Mouse (Mus musculus) thymus, postnatal 14 days (tissue): ENCODE data around the gene Map7.

ENCODE experiments used
- DNase-seq: peaks from one replicate; pipeline ENCODE4 v3.0.0; 2021

The Map7 gene

DNA sequence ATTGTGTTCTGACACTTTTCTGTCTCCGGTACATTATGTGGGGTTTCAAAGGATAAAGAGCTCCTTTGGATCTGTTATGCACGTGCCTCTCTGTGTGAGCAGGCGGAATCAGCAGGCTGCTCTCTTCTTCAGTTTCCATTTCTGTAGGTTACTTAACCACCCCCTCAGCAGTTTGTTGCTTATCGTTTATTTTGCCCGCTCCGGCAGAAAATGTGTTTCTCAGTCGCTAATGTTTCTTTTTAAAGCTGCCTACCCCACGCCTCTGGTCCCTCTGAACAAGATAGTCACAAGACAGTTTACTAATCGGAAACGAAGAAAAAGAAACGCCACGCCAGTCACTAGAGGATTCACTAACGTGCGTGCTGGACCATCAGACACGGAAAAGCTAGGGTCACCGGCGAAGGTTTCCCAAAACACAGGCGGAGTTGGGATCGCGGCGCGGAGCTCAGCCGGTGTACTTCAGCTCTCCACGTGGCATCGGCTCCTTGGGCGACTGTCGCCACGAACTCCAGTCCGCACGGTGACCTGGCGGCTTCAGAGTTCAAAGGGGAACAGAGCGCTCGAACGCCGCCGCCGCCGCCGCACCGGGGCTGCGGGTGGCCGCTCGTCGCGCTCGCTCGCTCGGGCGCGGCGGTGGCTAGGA is at the start of gene Map7:
Gene Map7 (plus strand): TSS at position 342 of the 643 bp plus-strand sequence.
- no peak for DNase-seq

GRCm38 (mm10) chr10:20101456-20101855 is 46.8 kb upstream of the Map7 start:
- DNase-seq, result no peak

DNA sequence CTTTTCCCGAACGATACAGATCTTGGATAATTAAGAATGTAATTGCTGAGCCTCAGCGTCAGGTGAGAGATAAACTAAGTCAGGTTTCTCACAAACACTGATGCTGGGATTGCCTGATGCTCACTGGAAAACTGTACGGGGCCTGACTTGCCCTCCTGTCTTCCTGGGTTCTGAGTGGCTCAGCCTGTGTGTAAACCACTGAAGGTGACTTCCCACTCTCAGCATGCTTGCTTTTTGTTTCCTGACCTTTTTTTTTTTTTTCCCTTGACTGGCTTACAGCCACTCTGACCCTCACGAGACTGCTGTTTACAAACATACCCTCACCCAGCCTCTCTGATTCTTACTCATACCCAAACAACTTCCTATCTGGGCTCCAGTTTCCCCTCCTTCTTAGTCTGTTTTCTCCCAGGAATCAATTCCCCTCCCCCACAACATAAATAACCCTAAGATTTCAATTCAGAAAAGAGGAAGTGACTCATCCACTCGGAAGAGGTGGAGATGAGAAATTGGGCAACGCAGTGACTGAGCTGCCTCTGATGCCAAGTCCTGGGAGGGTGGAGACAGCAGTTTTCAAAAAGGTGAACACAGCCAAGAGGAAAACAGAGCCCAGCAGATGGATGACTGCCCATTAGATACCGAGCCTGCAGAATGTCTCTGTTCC is 43.9 kb upstream of the Map7 start:
- no peak for DNase-seq

DNA sequence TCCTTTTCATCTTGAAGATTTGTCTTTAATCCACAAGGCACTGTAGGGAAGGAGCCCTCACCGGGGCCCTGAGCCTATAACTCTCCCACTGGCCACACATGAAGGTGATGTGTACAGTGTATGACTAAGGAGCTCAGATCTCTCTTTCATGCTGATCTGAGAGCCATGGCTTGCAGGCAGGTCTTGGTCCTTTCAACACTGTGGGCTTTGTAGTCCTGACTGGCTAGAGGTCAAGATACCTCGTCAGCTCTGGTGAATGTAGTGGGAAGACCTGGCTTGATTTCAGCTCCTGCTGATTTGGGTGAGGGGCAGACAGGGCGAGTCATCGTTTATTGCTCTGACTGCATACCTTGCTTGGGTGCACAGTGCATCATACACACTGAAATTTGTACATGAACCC is 42.7 kb upstream of the Map7 start:
- DNase-seq, result no peak

DNA sequence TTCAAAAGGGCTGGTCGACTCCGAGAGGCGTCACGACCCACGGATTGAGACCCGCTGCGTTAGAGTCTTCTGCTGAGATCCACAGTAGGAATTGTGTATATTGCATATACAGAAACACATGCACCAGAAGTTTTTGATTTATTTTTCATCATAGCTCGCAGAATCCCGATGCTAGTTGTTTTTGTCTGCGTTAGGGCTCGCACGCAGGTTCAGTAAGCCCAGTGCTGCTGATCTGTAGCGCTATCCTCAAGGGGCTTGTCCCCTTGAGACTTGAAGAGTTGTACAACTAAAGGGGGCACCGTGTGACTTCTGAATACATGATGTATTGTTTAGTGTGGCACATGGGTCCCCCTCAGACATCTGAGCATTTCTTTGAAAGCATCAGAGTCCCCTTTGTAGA is 41.2 kb upstream of the Map7 start:
- DNase-seq, result no peak

DNA sequence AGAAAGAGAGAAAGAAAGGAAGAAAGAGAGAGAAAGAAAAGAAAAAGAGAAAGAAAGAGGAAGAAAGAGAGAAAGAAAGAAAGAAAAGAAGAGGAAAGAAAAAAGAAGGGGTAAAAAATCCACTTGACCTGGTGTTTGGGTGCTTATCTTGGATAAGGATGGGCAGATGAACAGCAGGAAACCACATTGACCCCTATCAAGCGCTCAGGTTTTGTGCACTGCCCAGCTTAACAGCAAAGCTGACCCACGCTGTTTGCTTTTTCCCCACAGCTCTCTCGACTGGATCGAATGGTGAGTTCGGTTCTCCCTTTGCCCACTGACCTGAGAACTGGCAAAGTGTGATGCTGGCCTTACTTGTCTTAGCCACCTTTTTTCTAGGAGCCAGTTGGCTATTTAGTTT is 36.8 kb upstream of the Map7 start:
- DNase-seq, result no peak

- no peak for DNase-seq
Measured at GRCm38 (mm10) chr10:20112026-20112973, 36.0 kb upstream of the Map7 start.

DNA sequence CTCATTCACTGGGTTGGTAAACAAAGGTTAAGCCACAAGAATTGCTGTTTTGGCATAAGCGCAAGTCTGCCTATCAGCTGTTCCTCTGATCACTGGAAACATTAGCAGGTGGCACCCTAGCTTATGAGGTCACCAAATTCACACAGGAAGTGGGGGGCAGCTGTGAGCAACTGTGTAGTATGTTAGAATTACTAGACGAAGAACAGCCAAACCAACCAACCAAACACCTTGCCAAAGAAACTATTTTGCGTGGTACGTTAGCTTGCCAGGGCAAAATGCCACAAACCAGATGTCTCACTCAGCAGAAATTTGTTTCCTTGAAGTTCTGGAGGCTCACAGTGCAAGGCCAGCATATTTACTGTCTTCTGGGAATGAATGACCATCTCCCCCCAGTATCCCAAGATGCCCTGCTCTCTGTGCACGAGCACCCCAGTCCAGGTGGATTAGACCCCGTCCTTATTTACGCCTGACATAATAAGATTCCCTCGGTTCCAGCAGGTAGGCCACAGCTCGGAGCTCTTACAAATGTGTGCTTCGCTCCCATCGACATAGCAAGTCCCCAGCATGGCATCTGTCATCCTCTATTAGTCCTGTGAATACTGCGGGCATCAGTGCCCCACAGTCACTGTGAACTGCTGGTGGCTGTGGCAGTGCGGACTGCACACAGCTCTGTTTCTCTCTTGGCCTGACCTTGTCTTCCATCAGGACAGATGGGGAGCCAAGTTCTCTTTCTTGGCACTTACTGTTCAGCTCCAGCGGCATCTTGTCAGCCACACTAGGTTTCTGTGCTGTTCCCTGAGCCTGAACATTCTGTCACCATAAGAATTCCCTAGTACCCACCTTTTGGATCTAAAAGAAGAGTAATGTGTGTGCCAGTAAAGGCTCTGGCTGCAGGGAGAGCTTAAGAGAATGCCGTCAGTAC is 28.5 kb upstream of the Map7 start:
- peak; percentile 84 for DNase-seq

DNA sequence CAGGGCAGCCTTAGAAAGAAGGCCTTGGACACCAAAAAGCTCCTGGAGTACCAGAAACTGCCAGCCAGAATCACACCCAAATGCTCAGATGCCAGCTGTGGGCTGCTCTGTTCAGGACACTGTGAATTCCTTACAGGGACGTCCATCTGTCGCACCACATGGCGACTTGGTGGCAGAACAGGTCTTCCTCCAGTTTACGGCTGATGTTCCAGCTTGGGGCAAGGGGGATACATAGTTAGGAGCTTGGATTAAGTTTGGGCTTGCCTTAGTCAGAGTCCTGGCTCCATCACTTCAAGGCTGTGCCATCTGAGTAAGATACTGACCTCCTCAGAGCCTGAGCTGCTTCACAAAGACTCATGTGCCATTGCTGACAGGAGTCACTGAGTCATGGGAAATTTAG is 26.3 kb upstream of the Map7 start:
- DNase-seq, result no peak

DNA sequence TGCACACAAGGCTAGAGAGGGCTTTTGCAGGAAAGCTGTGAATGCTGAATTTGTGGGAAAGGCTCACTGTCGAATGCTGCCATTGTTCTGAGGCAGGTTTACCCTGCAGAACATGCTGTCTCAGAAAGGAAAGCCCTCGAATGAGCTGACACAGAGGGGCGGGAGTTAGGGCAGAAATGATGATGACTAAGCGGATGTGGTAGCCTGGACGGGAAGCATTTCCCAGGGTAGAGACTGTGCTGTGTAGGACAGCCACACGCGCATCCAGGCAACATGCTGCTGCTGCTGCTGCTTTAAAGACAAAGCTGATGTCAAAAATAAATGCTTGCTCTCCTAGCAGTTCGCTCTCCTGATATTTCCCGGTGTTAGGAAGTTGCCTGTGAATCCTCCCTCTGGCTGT is 24.9 kb upstream of the Map7 start:
- peak; percentile 77 for DNase-seq

- no peak for DNase-seq
Measured at GRCm38 (mm10) chr10:20124576-20124975, 23.7 kb upstream of the Map7 start.

DNA sequence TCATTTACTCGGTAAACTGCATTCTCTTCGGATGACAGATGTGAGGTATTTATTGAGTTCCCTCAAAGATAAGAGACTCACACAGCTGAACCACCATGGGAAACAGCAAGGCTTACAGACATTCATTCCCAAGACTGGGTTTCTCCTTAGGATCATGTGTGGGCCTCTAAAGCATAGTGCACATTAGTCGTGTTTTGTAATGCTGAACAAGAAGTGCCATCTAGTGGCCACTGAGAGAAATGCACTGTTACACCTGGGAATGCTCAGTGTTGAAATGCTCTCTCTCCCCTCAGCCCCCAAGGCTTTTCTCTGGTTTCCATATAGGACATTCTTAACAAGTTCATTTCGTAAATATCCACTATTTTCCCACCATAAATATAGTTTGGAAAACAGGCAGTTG is 23.0 kb upstream of the Map7 start:
- peak; percentile 68 for DNase-seq

GRCm38 (mm10) chr10:20132933-20133652 is 15.2 kb upstream of the Map7 start:
- DNase-seq, result no peak

- DNase-seq, result no peak
Measured at GRCm38 (mm10) chr10:20135350-20136058, 12.8 kb upstream of the Map7 start.

GRCm38 (mm10) chr10:20136505-20136904 is 11.8 kb upstream of the Map7 start:
- no peak for DNase-seq

- no peak for DNase-seq
Measured at GRCm38 (mm10) chr10:20141376-20141775, 6.9 kb upstream of the Map7 start.

- DNase-seq, result peak; percentile 70
Measured at GRCm38 (mm10) chr10:20148773-20149120, 476 bp downstream of the Map7 start.

DNA sequence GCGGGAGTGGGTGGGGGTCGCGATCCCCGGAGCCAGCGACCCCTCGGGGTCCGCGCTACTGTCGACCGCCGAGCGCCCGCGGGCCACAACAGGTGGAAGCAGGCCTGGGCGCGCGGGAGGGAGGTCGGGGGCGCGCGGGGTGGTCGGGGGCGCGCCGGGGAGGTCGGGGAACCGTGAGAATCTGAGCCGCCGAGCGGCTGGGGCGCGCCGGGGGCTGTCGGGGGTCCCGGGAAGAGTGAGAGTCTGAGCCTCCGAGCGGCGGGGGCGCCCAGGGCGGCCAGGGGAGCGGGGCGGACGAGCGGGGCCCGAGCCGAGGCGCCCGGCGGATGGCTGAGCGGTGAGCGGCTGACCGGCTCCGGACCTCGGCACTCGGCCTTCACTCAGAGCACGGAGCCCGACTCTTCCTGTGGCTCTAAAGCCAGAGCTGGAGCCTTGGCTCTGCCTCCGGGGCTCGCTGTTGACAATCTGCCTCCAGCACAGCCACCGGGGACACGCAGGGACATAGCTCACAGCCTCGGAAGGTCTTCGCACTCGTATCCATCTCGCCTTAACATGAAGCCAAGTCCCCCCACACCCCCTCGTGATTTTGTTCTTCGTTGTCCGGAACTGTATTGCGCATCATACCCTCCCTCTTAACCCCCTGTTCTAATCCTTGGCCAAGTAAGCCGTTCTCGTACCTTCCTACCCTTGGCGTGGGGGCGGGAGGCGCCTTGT is 1.0 kb downstream of the Map7 start:
- DNase-seq, result no peak

DNA sequence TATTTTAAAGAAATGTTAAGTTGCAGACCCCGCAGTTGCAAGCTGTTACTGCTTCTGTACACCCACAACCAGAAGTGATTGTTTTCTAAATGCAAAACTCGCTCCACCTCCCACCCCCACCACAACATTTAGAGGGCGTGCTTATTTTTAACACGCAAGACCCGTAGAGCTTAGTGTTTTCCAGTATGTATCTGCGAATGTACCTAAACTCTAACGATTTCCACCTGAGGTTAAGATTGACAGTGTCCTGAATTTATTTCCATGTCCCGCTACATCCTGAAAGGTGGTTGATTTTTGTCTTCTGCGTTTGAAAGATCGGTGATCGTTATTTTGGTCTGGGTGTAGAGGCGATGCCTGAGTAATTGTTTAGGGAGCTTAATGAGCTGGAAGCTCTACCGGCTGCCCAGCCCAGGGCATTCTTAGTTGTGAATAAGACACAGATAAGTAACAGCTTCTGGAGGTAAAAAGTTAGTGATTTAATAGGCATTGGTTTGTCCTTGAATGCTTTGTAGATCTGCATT is 1.6 kb downstream of the Map7 start:
- no peak for DNase-seq

GRCm38 (mm10) chr10:20152131-20152530 is 3.9 kb downstream of the Map7 start:
- no peak for DNase-seq
